Mouse (Mus musculus) heart, embryonic 11.5 days (tissue): Measurements from ENCODE around the gene Frmd4b. TPM values are rescaled to one million over a fixed set of nuclear protein-coding genes. Genes with fewer than 3 reads are reported as not detected.
A peak's percentile ranks its signal among the peaks of the same experiment; 100 is the strongest.

ENCODE experiments used
- ATAC-seq: fragments of 200-750 bp; cut with Nextera tagmentation; replicated peaks from 2 replicates; pipeline ENCODE4 v1.8.0; 2017; ENCODE audit warnings: moderate library complexity; ENCODE audit not compliant: insufficient number of reproducible peaks, low FRiP score, low TSS enrichment
- H3K27ac ChIP-seq: fragments of 300-500 bp; sonication (generic); 2 replicates; pipeline ENCODE4 v1.5.1; 2014; ENCODE audit warnings: mild to moderate bottlenecking, low read depth, low read length
- H3K27me3 ChIP-seq: fragments of 300-500 bp; sonication (generic); 2 replicates; pipeline ENCODE4 v1.6.1; 2014; ENCODE audit warnings: mild to moderate bottlenecking, low read length, mixed read lengths; ENCODE audit not compliant: control insufficient read depth, insufficient read depth
- H3K36me3 ChIP-seq: fragments of 300-500 bp; sonication (generic); 2 replicates; pipeline ENCODE4 v1.6.1; 2014; ENCODE audit warnings: mild to moderate bottlenecking, low read length, moderate library complexity, mixed read lengths; ENCODE audit not compliant: control insufficient read depth, insufficient read depth
- H3K4me1 ChIP-seq: fragments of 300-500 bp; sonication (generic); 2 replicates; pipeline ENCODE4 v1.6.1; 2014; ENCODE audit warnings: low read length; ENCODE audit not compliant: control insufficient read depth, insufficient read depth
- H3K4me2 ChIP-seq: fragments of 300-500 bp; sonication (generic); 2 replicates; pipeline ENCODE4 v1.6.1; 2014; ENCODE audit warnings: mild to moderate bottlenecking, moderate library complexity
- H3K4me3 ChIP-seq: fragments of 300-500 bp; sonication (generic); 2 replicates; pipeline ENCODE4 v1.5.1; 2014; ENCODE audit warnings: low read depth, low read length
- H3K9ac ChIP-seq: fragments of 300-500 bp; sonication (generic); 2 replicates; pipeline ENCODE4 v1.6.1; 2014; ENCODE audit warnings: mild to moderate bottlenecking, low read depth, low read length, moderate library complexity
- H3K9me3 ChIP-seq: fragments of 300-500 bp; sonication (generic); replicated peaks from 2 replicates; pipeline ENCODE4 v1.6.1; 2016; ENCODE audit warnings: low read length; ENCODE audit not compliant: control insufficient read depth
- WGBS: fragments of 180-500 bp; shearing (Covaris S2); extraction: QIAGEN DNeasy Blood & Tissue Kit; methylation state at CpG from one replicate; pipeline ENCODE4 v1.1.7; 2014; ENCODE audit not compliant: insufficient replicate concordance; 5-methylcytosine and 5-hydroxymethylcytosine counted together
- polyA plus RNA-seq: library from polyadenylated mRNA; unstranded; fragments of >200 nt; fragmentation: Nextera tagmentation; extraction: Ambion mirVana; gene quantifications from 2 replicates; pipeline ENCODE4 v1.2.1, GENCODE M21; 2014

Gene Frmd4b
- polyA plus RNA-seq, 1 experiment from 2014 or later: 29.3 TPM

- no peak for ATAC-seq
- 0 out of 2 replicates have a peak, but pooled peaks cover 7% of the 10 kb centered on the region for H3K4me1 ChIP-seq
- no peaks in the 10 kb centered on the region for H3K27me3 ChIP-seq
- 78% methylated on average over 19 of the region's 19 CpGs for WGBS
- no peak overlapping the region for H3K9ac ChIP-seq
- no peak overlapping the region for H3K4me2 ChIP-seq
- no peaks in the 10 kb centered on the region for H3K9me3 ChIP-seq
- H3K27ac ChIP-seq: no peak overlapping the region
- H3K36me3 ChIP-seq: 0 out of 2 replicates have a peak, but pooled peaks cover 6% of the 10 kb centered on the region
- no peak overlapping the region for H3K4me3 ChIP-seq
These were observed 329.1 kb downstream of the Frmd4b start for GRCm38 (mm10) chr6:97288047-97288855.

GRCm38 (mm10) chr6:97286332-97286731, 331.0 kb downstream of the Frmd4b start:
- no peak for ATAC-seq
- Histone ChIP-seq H3K27me3 (no peaks in the 10 kb centered on the region), H3K9me3 (no peaks in the 10 kb centered on the region), H3K4me3 (no peak overlapping the region), H3K4me2 (no peak overlapping the region), H3K27ac (no peak overlapping the region), H3K4me1 (0 out of 2 replicates have a peak, but pooled peaks cover 7% of the 10 kb centered on the region), H3K9ac (no peak overlapping the region), H3K36me3 (0 out of 2 replicates have a peak, but pooled peaks cover 4% of the 10 kb centered on the region)
- 84% methylated on average over 5 of the region's 5 CpGs for WGBS

- 91% methylated on average over 1 of the region's 1 CpGs for WGBS
- no peak overlapping the region for H3K9ac ChIP-seq
- H3K27ac ChIP-seq: no peak overlapping the region
- no peak for ATAC-seq
- H3K4me3 ChIP-seq: no peak overlapping the region
- H3K36me3 ChIP-seq: 0 out of 2 replicates have a peak, but pooled peaks cover 4% of the 10 kb centered on the region
- no peaks in the 10 kb centered on the region for H3K4me1 ChIP-seq
- no peaks in the 10 kb centered on the region for H3K9me3 ChIP-seq
- H3K27me3 ChIP-seq: no peaks in the 10 kb centered on the region
- H3K4me2 ChIP-seq: no peak overlapping the region
These were observed 333.7 kb downstream of the Frmd4b start for GRCm38 (mm10) chr6:97283676-97284075.

- Histone ChIP-seq H3K9me3 (no peaks in the 10 kb centered on the region), H3K4me3 (no peak overlapping the region), H3K4me2 (no peak overlapping the region), H3K27ac (no peak overlapping the region), H3K36me3 (no peaks in the 10 kb centered on the region), H3K9ac (no peak overlapping the region), H3K4me1 (peaks cover 9% of the 10 kb centered on the region), H3K27me3 (no peaks in the 10 kb centered on the region)
- WGBS: 42% methylated on average over 6 of the region's 6 CpGs
- ATAC-seq: no peak
These were observed 338.5 kb downstream of the Frmd4b start for GRCm38 (mm10) chr6:97278878-97279277.

- H3K4me3 ChIP-seq: peak overlapping the region; percentile 25
- peaks cover 9% of the 10 kb centered on the region for H3K4me1 ChIP-seq
- 2% methylated on average over 19 of the region's 19 CpGs for WGBS
- H3K36me3 ChIP-seq: no peaks in the 10 kb centered on the region
- no peak overlapping the region for H3K27ac ChIP-seq
- peak; percentile 69 for ATAC-seq
- H3K9me3 ChIP-seq: no peaks in the 10 kb centered on the region
- no peaks in the 10 kb centered on the region for H3K27me3 ChIP-seq
- peak overlapping the region; percentile 69 for H3K4me2 ChIP-seq
- peak overlapping the region; percentile 54 for H3K9ac ChIP-seq
These were observed 339.1 kb downstream of the Frmd4b start for GRCm38 (mm10) chr6:97278014-97278787.

GRCm38 (mm10) chr6:97276890-97277497, 340.3 kb downstream of the Frmd4b start:
- Histone ChIP-seq H3K4me2 (no peak overlapping the region), H3K27ac (no peak overlapping the region), H3K9me3 (no peaks in the 10 kb centered on the region), H3K4me3 (no peak overlapping the region), H3K9ac (no peak overlapping the region), H3K36me3 (no peaks in the 10 kb centered on the region), H3K27me3 (no peaks in the 10 kb centered on the region), H3K4me1 (peaks cover 9% of the 10 kb centered on the region)
- WGBS: 43% methylated on average over 5 of the region's 5 CpGs
- ATAC-seq: no peak

- peak overlapping the region; percentile 8; the same call in 1 of the 2 replicates for H3K4me2 ChIP-seq
- no peak for ATAC-seq
- no peaks in the 10 kb centered on the region for H3K36me3 ChIP-seq
- H3K27me3 ChIP-seq: no peaks in the 10 kb centered on the region
- peaks cover 9% of the 10 kb centered on the region for H3K4me1 ChIP-seq
- H3K4me3 ChIP-seq: no peak overlapping the region
- no peak overlapping the region for H3K27ac ChIP-seq
- 37% methylated on average over 4 of the region's 4 CpGs for WGBS
- H3K9me3 ChIP-seq: no peaks in the 10 kb centered on the region
- no peak overlapping the region for H3K9ac ChIP-seq
These were observed 341.0 kb downstream of the Frmd4b start for GRCm38 (mm10) chr6:97276366-97276765.

GRCm38 (mm10) chr6:97275760-97276159, 341.6 kb downstream of the Frmd4b start:
- WGBS: 47% methylated on average over 4 of the region's 4 CpGs
- no peaks in the 10 kb centered on the region for H3K9me3 ChIP-seq
- peaks cover 9% of the 10 kb centered on the region for H3K4me1 ChIP-seq
- no peak for ATAC-seq
- H3K27me3 ChIP-seq: no peaks in the 10 kb centered on the region
- H3K9ac ChIP-seq: no peak overlapping the region
- H3K27ac ChIP-seq: no peak overlapping the region
- no peaks in the 10 kb centered on the region for H3K36me3 ChIP-seq
- H3K4me3 ChIP-seq: no peak overlapping the region
- no peak overlapping the region for H3K4me2 ChIP-seq
